Comparison of ENCODE assay signal across 8 mouse cellular contexts in genomic region chr19:8897211-8897864, GRCm38 (mm10). TPM values are rescaled to one million over a fixed set of nuclear protein-coding genes. Genes with fewer than 3 reads are reported as not detected.
A peak's percentile ranks its signal among the peaks of the same experiment; 100 is the strongest.
DNase-seq lines count a peak whose midpoint lies in the region; ATAC-seq and TF ChIP-seq lines count a peak whose summit lies in the region.
"Not testable (repeated sequence)": the region's sequence is repeated elsewhere in the genome, so short reads cannot be mapped to it uniquely, and the experiment has no call there.

No protein-coding gene starts in this region.

- 8% methylated on average over 21 of the region's 21 CpGs for WGBS in cerebellum, adult 2 months
- WGBS in forebrain, embryonic 13.5 days: 25% methylated on average over 21 of the region's 21 CpGs
- WGBS in liver, postnatal 0 days (ENCODE audit: insufficient replicate concordance): 32% methylated on average over 21 of the region's 21 CpGs

- not testable (repeated sequence) for DNase-seq in G1E (ENCODE audit: low spot score)
- peak; percentile 45 to 55 for DNase-seq in cerebellum, adult 2 months
- DNase-seq in heart, postnatal 14 days: peak; percentile 42 to 62
- peak; percentile 74 for DNase-seq in kidney, postnatal 10 days
- DNase-seq in liver, postnatal 0 days: peak; percentile 62
- peak; percentile 12 for DNase-seq in naive thymus-derived CD4-positive, alpha-beta T cell, adult 2 months (ENCODE audit: low read depth)

- TF ChIP-seq POLR2A in cerebellum, adult 2 months (IDR thresholded peaks at IDR 0.05; ENCODE audit: borderline replicate concordance, insufficient read depth, low read length); testis, adult 2 months (IDR thresholded peaks at IDR 0.05; ENCODE audit: control insufficient read depth, low read depth, low read length): not testable (repeated sequence)

- H3K4me3 ChIP-seq in G1E (ENCODE audit: low read depth, low read length): peak overlapping the region; percentile 95
- H3K4me3 ChIP-seq in cerebellum, adult 2 months (replicated peaks; ENCODE audit: insufficient read depth, low read depth, low read length): peak overlapping the region; percentile 97
- H3K4me3 ChIP-seq in forebrain, embryonic 13.5 days: peak overlapping the region; percentile 97
- H3K4me3 ChIP-seq in liver, postnatal 0 days (ENCODE audit: low read depth, low read length): peak overlapping the region; percentile 98
- H3K4me3 ChIP-seq in testis, adult 2 months (ENCODE audit: control insufficient read depth, low read depth, low read length): peak overlapping the region; percentile 92

- ATAC-seq in G1E (ENCODE audit: extremely low read depth, insufficient number of reproducible peaks, low FRiP score, poor library complexity, severe bottlenecking): not testable (repeated sequence)
- peak; percentile 60 for ATAC-seq in forebrain, embryonic 13.5 days
- ATAC-seq in liver, postnatal 0 days: peak; percentile 52

- H3K4me1 ChIP-seq in G1E (ENCODE audit: insufficient read depth, low read depth, low read length): peaks cover 69% of the 10 kb centered on the region
- H3K4me1 ChIP-seq in cerebellum, adult 2 months (ENCODE audit: control insufficient read depth, insufficient read depth, low read length): not testable (repeated sequence)
- H3K4me1 ChIP-seq in forebrain, embryonic 13.5 days: peaks cover 32% of the 10 kb centered on the region
- peaks cover 41% of the 10 kb centered on the region for H3K4me1 ChIP-seq in liver, postnatal 0 days (ENCODE audit: insufficient read depth)
- H3K4me1 ChIP-seq in testis, adult 2 months (ENCODE audit: control insufficient read depth, insufficient read depth, low read length): peaks cover 16% of the 10 kb centered on the region

- H3K27me3 ChIP-seq in G1E (ENCODE audit: insufficient read depth, low read length); cerebellum, adult 2 months (ENCODE audit: control insufficient read depth, insufficient read depth, low read length); forebrain, embryonic 13.5 days; liver, postnatal 0 days (ENCODE audit: insufficient read depth, low read length); testis, adult 2 months (ENCODE audit: control insufficient read depth, insufficient read depth, low read length): not testable (repeated sequence)

- peak overlapping the region; percentile 91 for H3K4me2 ChIP-seq in forebrain, embryonic 13.5 days
- peak overlapping the region; percentile 94 for H3K4me2 ChIP-seq in liver, postnatal 0 days (ENCODE audit: low read depth, low read length)

- intact Hi-C loops in heart, postnatal 14 days (cut with DNase I): not testable (repeated sequence)

- H3K9ac ChIP-seq in forebrain, embryonic 13.5 days: peak overlapping the region; percentile 96
- peak overlapping the region; percentile 67 for H3K9ac ChIP-seq in liver, postnatal 0 days (replicated peaks)

- H3K27ac ChIP-seq in cerebellum, adult 2 months (ENCODE audit: insufficient read depth, low read length): not testable (repeated sequence)
- H3K27ac ChIP-seq in forebrain, embryonic 13.5 days: peak overlapping the region; percentile 85
- peak overlapping the region; percentile 85 for H3K27ac ChIP-seq in liver, postnatal 0 days (ENCODE audit: low read depth)
- peak overlapping the region; percentile 78 for H3K27ac ChIP-seq in testis, adult 2 months (ENCODE audit: control insufficient read depth, insufficient read depth, low read depth, low read length)

- TF ChIP-seq EP300 in liver, postnatal 0 days (IDR thresholded peaks at IDR 0.05; ENCODE audit: low read depth): not testable (repeated sequence)

- not testable (repeated sequence) for TF ChIP-seq CTCF in G1E (IDR thresholded peaks at IDR 0.05; ENCODE audit: low read depth, low read length); cerebellum, adult 2 months (IDR thresholded peaks at IDR 0.05; ENCODE audit: borderline replicate concordance, insufficient read depth, low read depth, low read length); liver, postnatal 0 days (IDR thresholded peaks at IDR 0.05; ENCODE audit: low read depth); testis, adult 2 months (IDR thresholded peaks at IDR 0.05; ENCODE audit: control insufficient read depth, insufficient read depth, insufficient replicate concordance, low read depth, low read length)

- H3K36me3 ChIP-seq in G1E (replicated peaks): peaks cover 62% of the 10 kb centered on the region
- H3K36me3 ChIP-seq in forebrain, embryonic 13.5 days (ENCODE audit: poor library complexity, severe bottlenecking): peaks cover 31% of the 10 kb centered on the region
- not testable (repeated sequence) for H3K36me3 ChIP-seq in liver, postnatal 0 days (replicated peaks; ENCODE audit: insufficient read depth, low read length); testis, adult 2 months (ENCODE audit: control insufficient read depth, insufficient read depth, low read length)

- H3K9me3 ChIP-seq in G1E (replicated peaks); forebrain, embryonic 13.5 days (replicated peaks); liver, postnatal 0 days (ENCODE audit: low read length): not testable (repeated sequence)

RNA-seq across cellular contexts. Expression of gene Ganab, which starts 0.5 kb away (rescaled TPM):
- total RNA-seq in G1E (2014; fragmentation: Nextera tagmentation) (197 and 214 TPM in 2 replicates), G1E (2017) (75.0 and 75.6 TPM in 2 replicates)
- polyA plus RNA-seq in G1E (2012): 50.7 and 56.2 TPM in 2 replicates
- polyA plus RNA-seq in cerebellum, adult 2 months (2012; rRNA removed): 105 and 116 TPM in 2 replicates
- 83.6 and 91.5 TPM in 2 replicates for polyA plus RNA-seq in forebrain, embryonic 13.5 days (2015; fragmentation: Nextera tagmentation; extraction: Ambion mirVana)
- total RNA-seq in heart, postnatal 14 days (2021): 10 to 100 TPM; 60.6 to 63.7 TPM
- 29.4 and 32.4 TPM in 2 replicates for polyA plus RNA-seq in liver, postnatal 0 days (2015; fragmentation: Nextera tagmentation; extraction: Ambion mirVana)
- 49.9 and 57.0 TPM in 2 replicates for polyA plus RNA-seq in testis, adult 2 months (2012; rRNA removed)

RNA-seq across cellular contexts. Expression of gene Ints5, which starts 4.5 kb away (rescaled TPM):
- 32.8 and 35.7 TPM in 2 replicates for total RNA-seq in G1E (2014; fragmentation: Nextera tagmentation)
- total RNA-seq in G1E (2017): 15.7 and 16.6 TPM in 2 replicates
- 59.6 and 64.0 TPM in 2 replicates for polyA plus RNA-seq in G1E (2012)
- 17.7 and 18.0 TPM in 2 replicates for polyA plus RNA-seq in cerebellum, adult 2 months (2012; rRNA removed)
- 37.9 and 44.5 TPM in 2 replicates for polyA plus RNA-seq in forebrain, embryonic 13.5 days (2015; fragmentation: Nextera tagmentation; extraction: Ambion mirVana)
- 10 to 100 TPM; 12.3 to 12.9 TPM for total RNA-seq in heart, postnatal 14 days (2021)
- polyA plus RNA-seq in liver, postnatal 0 days (2015; fragmentation: Nextera tagmentation; extraction: Ambion mirVana): 11.4 and 12.1 TPM in 2 replicates
- 6.6 and 6.7 TPM in 2 replicates for polyA plus RNA-seq in testis, adult 2 months (2012; rRNA removed)

RNA-seq across cellular contexts. Expression of gene Gm49416, which starts 8.6 kb away (rescaled TPM):
- total RNA-seq in G1E (2014; fragmentation: Nextera tagmentation) (10.6 and 15.0 TPM in 2 replicates), G1E (2017) (not detected in 2 replicates)
- polyA plus RNA-seq in G1E (2012): 8.7 and 10.4 TPM in 2 replicates
- not detected in 2 replicates for polyA plus RNA-seq in cerebellum, adult 2 months (2012; rRNA removed)
- polyA plus RNA-seq in forebrain, embryonic 13.5 days (2015; fragmentation: Nextera tagmentation; extraction: Ambion mirVana): not detected in 2 replicates
- total RNA-seq in heart, postnatal 14 days (2021): 1 to 10 TPM in 1 of 2 experiments, not detected in 1; 1.2 TPM
- not detected in 2 replicates for polyA plus RNA-seq in liver, postnatal 0 days (2015; fragmentation: Nextera tagmentation; extraction: Ambion mirVana)
- 1.1 TPM in 1 of 2 replicates, not detected in the other for polyA plus RNA-seq in testis, adult 2 months (2012; rRNA removed)

RNA-seq across cellular contexts. Expression of gene 1810009A15Rik, which starts 8.7 kb away (rescaled TPM):
- 53.0 and 65.4 TPM in 2 replicates for total RNA-seq in G1E (2014; fragmentation: Nextera tagmentation)
- total RNA-seq in G1E (2017): 84.9 and 104 TPM in 2 replicates
- polyA plus RNA-seq in G1E (2012): 66.1 and 85.7 TPM in 2 replicates
- 43.7 and 45.9 TPM in 2 replicates for polyA plus RNA-seq in cerebellum, adult 2 months (2012; rRNA removed)
- 92.5 and 97.7 TPM in 2 replicates for polyA plus RNA-seq in forebrain, embryonic 13.5 days (2015; fragmentation: Nextera tagmentation; extraction: Ambion mirVana)
- 10 to 100 TPM; 16.0 to 16.4 TPM for total RNA-seq in heart, postnatal 14 days (2021)
- 30.5 and 32.5 TPM in 2 replicates for polyA plus RNA-seq in liver, postnatal 0 days (2015; fragmentation: Nextera tagmentation; extraction: Ambion mirVana)
- polyA plus RNA-seq in testis, adult 2 months (2012; rRNA removed): 48.2 and 48.4 TPM in 2 replicates

RNA-seq across cellular contexts. Expression of gene Gm49403, which starts 13.6 kb away (rescaled TPM):
- total RNA-seq in G1E (2014; fragmentation: Nextera tagmentation) (not detected in 2 replicates), G1E (2017) (not detected in 2 replicates)
- polyA plus RNA-seq in G1E (2012): not detected in 2 replicates
- not detected in 2 replicates for polyA plus RNA-seq in cerebellum, adult 2 months (2012; rRNA removed)
- not detected in 2 replicates for polyA plus RNA-seq in forebrain, embryonic 13.5 days (2015; fragmentation: Nextera tagmentation; extraction: Ambion mirVana)
- not detected for total RNA-seq in heart, postnatal 14 days (2021)
- polyA plus RNA-seq in liver, postnatal 0 days (2015; fragmentation: Nextera tagmentation; extraction: Ambion mirVana): not detected in 2 replicates
- not detected in 2 replicates for polyA plus RNA-seq in testis, adult 2 months (2012; rRNA removed)
